Mouse (Mus musculus): Measurements from ENCODE around the gene Nfrkb.

The Nfrkb gene

GRCm38 (mm10) chr9:31430011-31430410, 44.0 kb downstream of the Nfrkb start:
- DNase-seq: no peak

DNA sequence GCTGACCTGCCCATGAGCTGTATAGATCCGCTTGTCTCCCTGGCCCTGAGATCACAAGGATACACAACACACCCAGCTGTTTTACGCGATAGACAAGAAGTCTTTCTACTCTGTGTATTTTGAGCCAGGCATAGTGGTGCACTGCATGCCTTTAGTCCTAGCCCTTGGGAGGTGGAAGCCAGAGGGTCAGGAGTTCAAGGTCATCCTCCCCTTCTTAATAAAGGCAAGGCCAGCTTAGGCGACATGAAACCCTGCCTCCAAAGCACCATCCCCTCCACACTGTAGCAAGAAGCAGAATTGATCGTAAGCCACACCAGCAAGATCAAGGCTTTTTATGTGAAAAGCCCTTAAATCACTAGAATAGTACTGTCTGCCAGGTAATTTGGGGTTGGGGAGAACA, 45.8 kb downstream of the Nfrkb start:
- DNase-seq: no peak

DNA sequence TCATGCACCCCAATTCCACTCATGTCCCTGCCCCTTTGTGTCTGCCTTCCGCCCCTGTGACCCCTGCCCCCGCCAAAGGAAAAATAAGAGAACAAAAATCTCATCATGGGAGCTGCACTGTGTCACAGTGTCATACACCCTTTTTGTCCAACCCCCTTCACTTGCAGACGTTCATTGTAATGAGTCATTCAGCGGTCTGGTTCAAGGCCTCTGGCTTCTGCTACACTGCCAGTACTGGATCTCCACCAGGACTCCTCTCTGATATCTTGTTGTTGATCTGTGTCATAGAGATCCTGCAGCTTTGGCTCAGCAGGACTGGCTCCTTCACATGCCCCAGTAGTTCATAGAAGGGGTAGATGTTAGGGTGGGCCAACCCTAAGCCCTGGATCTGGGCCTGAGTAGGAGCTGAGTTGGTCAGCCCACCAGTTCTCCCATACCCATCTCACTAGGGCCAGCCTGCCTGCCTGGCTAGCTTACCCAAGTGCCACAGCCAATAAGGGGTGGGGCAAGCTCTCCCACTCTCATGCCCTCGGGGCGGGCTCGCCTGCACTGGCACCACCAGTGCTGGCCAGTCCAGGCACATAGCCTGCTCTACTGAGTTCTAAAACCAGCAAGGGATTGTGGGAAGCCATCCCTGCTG, 46.5 kb downstream of the Nfrkb start:
- DNase-seq: no peak

- no peak for DNase-seq
Measured at GRCm38 (mm10) chr9:31433431-31433830, 47.4 kb downstream of the Nfrkb start.

DNA sequence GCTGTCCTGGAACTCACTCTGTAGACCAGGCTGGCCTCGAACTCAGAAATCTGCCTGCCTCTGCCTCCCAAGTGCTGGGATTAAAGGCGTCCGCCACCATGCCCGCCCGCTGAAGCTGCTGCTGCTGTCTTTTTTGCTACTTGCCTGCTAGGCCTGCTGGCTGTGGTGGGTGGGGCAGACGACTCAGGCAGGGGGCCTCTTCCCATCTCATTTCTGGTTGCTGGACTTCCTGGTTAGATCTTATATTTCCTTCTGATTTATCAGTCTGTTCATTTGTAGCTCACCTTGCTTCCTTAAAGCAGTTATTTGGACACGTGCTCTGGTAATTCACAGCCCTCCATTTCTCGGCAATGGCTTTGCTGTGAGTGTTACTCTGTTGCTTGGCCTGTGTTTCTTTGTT, 49.4 kb downstream of the Nfrkb start:
- DNase-seq: no peak

DNA sequence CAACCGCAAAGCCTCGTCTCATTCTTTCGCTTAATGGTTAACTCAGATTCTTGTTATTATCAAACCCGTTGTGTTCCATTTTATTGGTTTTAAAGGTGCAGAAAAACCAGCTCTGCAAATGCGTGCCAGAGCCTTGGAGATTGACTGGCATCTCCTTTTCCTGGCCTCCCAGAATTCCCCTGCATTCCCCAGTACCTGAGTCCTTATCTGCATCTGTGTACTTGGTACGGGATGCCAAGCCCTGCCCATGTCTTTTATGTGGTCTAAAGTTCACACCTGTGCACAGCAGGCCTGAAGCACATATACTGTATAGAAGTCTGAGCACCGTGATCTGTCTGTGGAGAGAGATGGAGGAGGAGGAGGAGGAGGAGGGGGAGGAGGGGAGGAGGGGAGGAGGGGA, 51.9 kb downstream of the Nfrkb start:
- no peak for DNase-seq

- no peak for DNase-seq
Measured at GRCm38 (mm10) chr9:31438834-31439233, 52.8 kb downstream of the Nfrkb start.

DNA sequence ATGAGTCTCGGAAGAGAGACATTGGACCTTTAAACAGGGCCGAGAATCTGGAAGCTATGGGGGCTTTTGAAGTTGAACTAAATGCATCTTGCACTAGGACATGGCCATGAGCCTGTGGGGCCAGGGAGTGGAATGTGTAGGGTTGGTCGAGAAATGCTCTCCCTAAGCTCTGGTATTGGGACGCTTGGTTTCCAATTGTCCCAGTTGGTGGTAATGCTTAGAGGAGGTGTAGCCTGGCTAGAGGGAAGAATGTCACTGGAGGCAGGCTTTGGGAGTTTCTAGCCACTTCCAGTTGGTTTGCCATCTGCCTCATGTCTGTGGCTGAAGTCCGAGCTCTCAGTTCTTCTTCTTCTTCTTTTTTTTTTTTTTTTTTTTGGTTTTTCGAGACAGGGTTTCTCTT, 53.3 kb downstream of the Nfrkb start:
- DNase-seq: no peak

GRCm38 (mm10) chr9:31440366-31440765, 54.4 kb downstream of the Nfrkb start:
- no peak for DNase-seq

GRCm38 (mm10) chr9:31441487-31441886, 55.5 kb downstream of the Nfrkb start:
- DNase-seq: no peak

DNA sequence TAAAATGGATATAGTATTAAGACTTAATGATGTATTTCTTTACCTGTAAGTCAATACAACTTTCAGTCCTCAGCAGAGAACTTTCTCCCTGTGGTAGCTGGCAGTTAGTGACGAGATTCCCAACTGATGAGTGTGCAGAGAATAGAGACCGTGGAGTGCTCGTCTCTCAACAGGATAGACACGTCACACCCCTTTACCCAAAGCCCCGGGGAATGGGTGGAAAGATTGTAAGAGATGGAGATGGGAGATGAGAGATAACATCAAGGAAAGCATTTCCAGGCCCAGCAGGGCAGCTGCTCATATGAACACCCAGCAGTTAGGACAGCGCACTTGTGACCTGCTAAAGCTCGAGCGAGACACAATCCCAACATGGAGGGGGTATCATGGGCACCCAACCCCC, 58.2 kb downstream of the Nfrkb start:
- DNase-seq: no peak

- no peak for DNase-seq
Measured at GRCm38 (mm10) chr9:31449145-31449772, 63.3 kb downstream of the Nfrkb start.

DNA sequence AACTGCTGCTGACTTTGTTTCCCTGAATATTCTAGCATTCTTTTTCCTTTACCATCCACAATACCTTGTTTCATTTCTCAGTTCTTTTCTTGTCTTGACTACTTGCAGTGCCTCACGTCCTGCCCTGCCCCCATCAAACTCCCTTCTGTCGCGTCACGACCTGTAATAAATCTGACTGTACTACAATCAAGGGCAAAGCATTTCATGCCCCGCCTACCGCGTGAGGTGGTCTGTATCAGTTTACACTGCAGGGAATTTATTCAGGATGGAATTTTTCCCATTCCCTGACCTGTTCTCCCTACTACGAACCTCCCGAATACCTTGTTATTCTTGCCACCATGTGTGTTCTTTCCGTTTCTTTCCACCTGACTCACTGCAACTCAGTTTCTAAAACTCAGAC, 66.2 kb downstream of the Nfrkb start:
- DNase-seq: no peak

DNA sequence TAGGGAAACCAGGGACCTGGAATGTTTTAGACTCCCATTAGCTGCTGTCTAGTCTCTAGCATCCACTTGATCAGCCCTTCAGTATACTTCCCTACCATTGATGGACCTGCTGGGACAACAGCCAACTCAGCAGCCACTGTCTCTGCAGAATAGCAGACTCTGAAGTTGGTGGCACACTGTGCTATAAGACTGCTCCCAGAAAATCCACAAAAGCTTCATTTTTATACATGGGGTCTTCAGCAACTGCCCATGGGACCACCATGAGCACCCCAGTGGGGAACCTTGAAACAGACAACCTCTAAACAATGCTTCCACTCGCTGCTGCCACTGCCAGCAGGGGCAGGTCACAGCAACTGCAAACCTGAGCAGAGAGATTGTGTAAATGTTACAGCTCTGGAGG, 68.4 kb downstream of the Nfrkb start:
- no peak for DNase-seq

GRCm38 (mm10) chr9:31463190-31463589, 77.2 kb downstream of the Nfrkb start:
- DNase-seq: no peak

DNA sequence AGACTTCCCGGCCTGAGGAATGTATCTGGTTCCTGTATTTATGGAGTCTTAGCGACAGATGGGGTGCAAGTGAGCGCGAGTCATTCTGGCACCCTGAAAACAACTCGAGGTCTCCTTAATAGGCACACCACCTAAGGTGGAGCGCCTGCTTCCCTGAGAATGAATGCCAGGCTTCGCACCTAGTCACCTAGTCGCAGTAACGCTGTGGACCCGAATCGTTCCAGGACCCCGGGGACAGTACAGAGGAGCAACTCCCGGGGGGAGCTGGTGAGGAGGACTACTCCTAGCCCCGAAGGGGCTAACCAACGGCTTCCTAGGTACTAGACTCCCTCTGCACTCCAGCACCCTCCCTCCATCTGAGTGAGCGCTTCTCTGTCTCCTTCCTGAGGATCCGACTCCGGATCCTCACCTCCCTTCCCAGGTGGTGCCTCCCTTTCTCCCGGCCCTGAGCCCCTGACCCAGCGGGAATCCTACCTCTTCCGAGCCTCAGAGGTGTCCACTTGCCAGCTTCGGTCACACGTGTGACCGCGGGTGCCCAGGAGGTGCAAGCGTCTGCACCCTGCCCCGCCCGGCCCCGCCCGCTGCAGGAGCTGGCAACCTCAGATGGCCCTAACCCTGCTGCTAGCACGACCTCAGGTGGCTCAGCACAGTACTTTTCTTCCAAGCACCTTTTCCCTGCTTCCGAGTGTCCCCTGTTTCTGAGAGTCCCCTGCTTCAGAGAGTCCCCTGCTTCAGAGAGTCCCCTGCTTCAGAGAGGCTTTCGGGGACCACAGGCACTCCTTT, 77.9 kb downstream of the Nfrkb start, which contains the start of gene Tmem45b:
Gene Tmem45b, minus strand, starts transcription at position 771 of the 783 bp plus-strand sequence.
- no peak for DNase-seq
